Mouse (Mus musculus): Measurements from ENCODE around the gene Rps6kc1.

- TF ChIP-seq POLR2A (IDR thresholded peaks at IDR 0.05; ENCODE audit: low read depth, low read length) (no peak), CTCF (IDR thresholded peaks at IDR 0.05; ENCODE audit: borderline replicate concordance, insufficient read depth, low read length) (no peak)
These were observed 10.5 kb downstream of the Rps6kc1 start for GRCm38 (mm10) chr1:190901082-190901481.

Measured in embryonic fibroblast, embryonic 13.5 days (primary cell).